Mouse (Mus musculus) testis, adult 2 months (tissue): Measurements from ENCODE around the gene Rab36. TPM values are rescaled to one million over a fixed set of nuclear protein-coding genes. Genes with fewer than 3 reads are reported as not detected.

Source experiments
- H3K27ac ChIP-seq: fragments of 200-500 bp; 2 replicates; pipeline ENCODE4 v1.5.1; 2012; ENCODE audit warnings: low read depth, low read length; ENCODE audit not compliant: control insufficient read depth, insufficient read depth
- H3K27me3 ChIP-seq: fragments of 200-500 bp; 2 replicates; pipeline ENCODE4 v1.6.1; 2012; ENCODE audit warnings: mild to moderate bottlenecking, low read length, moderate library complexity; ENCODE audit not compliant: control insufficient read depth, insufficient read depth
- H3K36me3 ChIP-seq: fragments of 200-500 bp; 2 replicates; pipeline ENCODE4 v1.6.1; 2012; ENCODE audit warnings: mild to moderate bottlenecking, low read length; ENCODE audit not compliant: control insufficient read depth, insufficient read depth
- H3K4me1 ChIP-seq: fragments of 200-500 bp; 2 replicates; pipeline ENCODE4 v1.6.1; 2012; ENCODE audit warnings: low read length; ENCODE audit not compliant: control insufficient read depth, insufficient read depth
- H3K4me3 ChIP-seq: fragments of 200-500 bp; 2 replicates; pipeline ENCODE4 v1.5.1; 2012; ENCODE audit warnings: low read depth, mild to moderate bottlenecking, low read length, moderate library complexity, mixed read lengths; ENCODE audit not compliant: control insufficient read depth
- CTCF ChIP-seq: fragments of 200-500 bp; IDR thresholded peaks from 2 replicates; pipeline ENCODE4 v1.5.1; 2012; ENCODE audit warnings: low read depth, mild to moderate bottlenecking, inconsistent platforms, low read length, moderate library complexity; ENCODE audit not compliant: control insufficient read depth, insufficient read depth, insufficient replicate concordance
- POLR2A ChIP-seq: fragments of 200-500 bp; IDR thresholded peaks from 2 replicates; pipeline ENCODE4 v1.6.1; 2012; ENCODE audit warnings: low read depth, mild to moderate bottlenecking, inconsistent platforms, low read length, moderate library complexity; ENCODE audit not compliant: control insufficient read depth
- polyA plus RNA-seq: library from polyadenylated mRNA; depleted of rRNA; stranded (reverse); fragments of >200 nt; gene quantifications from 2 replicates; pipeline ENCODE4 v1.2.3, GENCODE M21; 2012; rRNA removed

The Rab36 gene
- polyA plus RNA-seq, 1 experiment, result 35.3 TPM

DNA sequence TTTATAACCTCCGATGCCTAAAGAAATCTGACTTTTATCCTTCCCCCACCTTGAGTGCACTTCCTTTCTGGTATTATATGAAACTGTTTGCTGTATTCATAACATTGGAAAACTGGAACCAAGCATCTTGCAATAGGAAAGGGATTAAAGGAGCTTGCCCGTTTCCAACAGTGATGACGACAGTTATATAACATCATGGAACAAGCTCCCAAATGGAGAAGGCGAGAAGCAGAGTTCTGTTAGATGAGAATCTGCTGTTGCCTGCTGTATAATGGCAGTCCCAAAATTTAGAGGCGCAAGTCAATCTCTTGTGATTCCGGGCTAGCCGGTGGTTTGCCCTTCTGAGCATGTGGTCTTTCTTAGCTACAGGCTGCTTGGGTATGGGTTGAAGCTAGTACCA lies 58.4 kb downstream of the Rab36 start:
- H3K27ac ChIP-seq, result no peak overlapping the region
- no peaks in the 10 kb centered on the region for H3K36me3 ChIP-seq
- no peaks in the 10 kb centered on the region for H3K4me1 ChIP-seq
- TF ChIP-seq POLR2A, result no peak
- TF ChIP-seq CTCF, result no peak
- H3K27me3 ChIP-seq, result no peaks in the 10 kb centered on the region
- no peak overlapping the region for H3K4me3 ChIP-seq

DNA sequence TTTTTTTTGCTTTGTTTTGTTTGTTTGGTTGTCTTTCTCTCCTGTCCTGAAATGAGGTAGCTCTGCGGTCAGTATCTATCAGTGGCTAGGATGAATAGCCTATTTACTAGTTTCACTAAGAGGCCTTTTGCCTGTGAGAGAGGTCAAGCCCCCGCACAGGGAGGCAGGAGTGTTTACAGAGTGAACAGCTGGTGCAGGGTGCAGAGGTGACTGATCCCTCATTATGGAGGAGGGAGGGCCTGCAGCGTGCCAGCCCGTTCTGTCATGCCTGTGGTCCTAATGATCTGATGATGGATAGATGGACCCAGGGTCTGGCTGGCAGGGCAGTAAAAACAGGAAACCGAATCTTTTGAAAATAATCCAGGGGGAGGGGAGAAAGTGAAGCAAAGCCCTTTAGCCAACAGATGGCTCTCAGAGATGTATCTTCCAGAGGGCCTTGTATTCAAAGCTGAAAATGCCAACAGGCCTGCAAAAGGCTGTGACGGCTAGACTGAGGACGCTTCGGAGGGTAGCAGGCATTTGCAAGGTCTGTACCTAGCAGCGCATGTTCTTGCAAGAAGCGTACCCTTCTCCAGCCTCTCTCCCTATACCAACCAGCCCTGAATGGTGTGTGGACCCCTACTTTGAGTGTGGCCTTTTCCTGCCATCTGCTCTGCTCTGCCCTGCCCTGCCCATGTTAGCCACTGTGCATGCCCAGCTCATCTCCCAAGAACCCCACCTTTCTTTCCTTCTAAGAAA lies 61.8 kb downstream of the Rab36 start:
- Histone ChIP-seq H3K27ac (no peak overlapping the region), H3K4me1 (no peaks in the 10 kb centered on the region), H3K27me3 (no peaks in the 10 kb centered on the region)

DNA sequence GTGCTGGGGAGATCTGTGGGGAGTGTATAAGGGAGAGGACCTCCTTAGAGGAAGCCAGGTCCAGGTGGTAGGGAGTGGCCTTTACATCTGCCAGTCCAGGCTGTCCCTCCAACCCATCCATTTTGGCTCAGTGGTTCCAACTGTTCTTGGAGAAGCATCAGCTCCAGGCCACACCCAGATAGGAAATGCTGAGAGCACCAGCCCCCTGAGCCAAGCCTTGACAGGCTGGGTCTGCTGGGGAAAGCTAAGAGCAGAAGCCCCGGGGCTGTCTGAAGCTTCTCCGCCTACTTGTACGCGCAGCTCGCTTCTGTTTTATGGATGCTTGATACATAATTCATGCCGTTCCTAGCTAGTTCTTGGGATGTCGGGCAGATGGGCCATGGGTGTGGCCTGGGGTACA lies 63.4 kb downstream of the Rab36 start:
- Histone ChIP-seq H3K4me1 (peaks cover 4% of the 10 kb centered on the region), H3K4me3 (no peak overlapping the region), H3K27ac (no peak overlapping the region), H3K27me3 (no peaks in the 10 kb centered on the region), H3K36me3 (no peaks in the 10 kb centered on the region)
- TF ChIP-seq POLR2A, result no peak
- TF ChIP-seq CTCF, result no peak

More for the DNA sequence above, 61.8 kb downstream of the Rab36 start:
- H3K4me3 ChIP-seq, result no peak overlapping the region
- no peak for TF ChIP-seq POLR2A
- TF ChIP-seq CTCF, result no peak
- no peaks in the 10 kb centered on the region for H3K36me3 ChIP-seq

DNA sequence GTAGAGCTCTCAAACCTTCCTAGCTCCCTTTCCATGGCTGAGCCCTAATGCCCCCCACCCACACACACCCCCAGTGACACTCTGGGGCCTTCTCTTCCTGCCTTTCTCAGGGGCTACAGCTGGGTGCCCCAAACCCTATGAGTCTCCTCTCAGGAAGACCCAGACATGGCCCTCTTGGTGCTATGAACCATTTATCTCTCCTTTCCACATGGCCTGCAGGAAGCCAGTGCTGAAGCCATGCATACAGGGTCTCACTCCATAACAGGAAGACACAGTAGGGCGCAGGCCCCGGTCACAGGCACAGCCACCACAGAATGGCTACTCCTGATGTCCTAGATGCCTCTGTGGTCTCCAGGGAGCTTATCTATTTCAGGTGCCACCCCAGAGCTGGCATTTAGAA lies 66.6 kb downstream of the Rab36 start:
- Histone ChIP-seq H3K4me3 (no peak overlapping the region), H3K36me3 (no peaks in the 10 kb centered on the region), H3K4me1 (peaks cover 4% of the 10 kb centered on the region), H3K27ac (no peak overlapping the region), H3K27me3 (no peaks in the 10 kb centered on the region)
- no peak for TF ChIP-seq POLR2A
- no peak for TF ChIP-seq CTCF

Other genes with a start within 250 kb of the Rab36 start
- gene Gnaz, start 69.9 kb upstream of the Rab36 start, polyA plus RNA-seq, result 2.4 and 2.9 TPM in 2 replicates
- gene Rsph14, start 4.5 kb upstream of the Rab36 start, polyA plus RNA-seq, result 43.2 and 43.4 TPM in 2 replicates
- gene Bcr, start 23.5 kb downstream of the Rab36 start, polyA plus RNA-seq, result 11.7 and 15.0 TPM in 2 replicates
- 20.7 and 24.2 TPM in 2 replicates for gene Specc1l, start 175.0 kb downstream of the Rab36 start, polyA plus RNA-seq